Mouse (Mus musculus) Muller cell, postnatal 12 days (primary cell): Measurements from ENCODE around the gene Tpm3.
"Not testable (repeated sequence)": the region's sequence is repeated elsewhere in the genome, so short reads cannot be mapped to it uniquely, and the experiment has no call there.

Experiments used
- DNase-seq: peaks from one replicate; pipeline ENCODE4 v3.0.0-alpha.2; 2015; ENCODE audit errors: inconsistent ontology term

Tpm3 gene

GRCm38 (mm10) chr3:90083698-90084324 is 11.4 kb downstream of the Tpm3 start:
- DNase-seq = no peak

- no peak for DNase-seq
Observed at GRCm38 (mm10) chr3:90084790-90085189, 12.3 kb downstream of the Tpm3 start.

GRCm38 (mm10) chr3:90085281-90085680 is 12.8 kb downstream of the Tpm3 start:
- DNase-seq = peak; percentile 42

GRCm38 (mm10) chr3:90086068-90086467 is 13.6 kb downstream of the Tpm3 start:
- no peak for DNase-seq

GRCm38 (mm10) chr3:90088617-90089016 is 16.2 kb downstream of the Tpm3 start:
- DNase-seq = no peak

GRCm38 (mm10) chr3:90090892-90091291 is 18.4 kb downstream of the Tpm3 start:
- DNase-seq = no peak

- no peak for DNase-seq
Observed at GRCm38 (mm10) chr3:90094453-90094852, 22.0 kb downstream of the Tpm3 start.

GRCm38 (mm10) chr3:90097928-90098327 is 25.5 kb downstream of the Tpm3 start:
- no peak for DNase-seq

- DNase-seq = no peak
Observed at GRCm38 (mm10) chr3:90101010-90101409, 28.6 kb downstream of the Tpm3 start.

- DNase-seq = no peak
Observed at GRCm38 (mm10) chr3:90101673-90102072, 29.2 kb downstream of the Tpm3 start.

- DNase-seq = no peak
Observed at GRCm38 (mm10) chr3:90102239-90102638, 29.8 kb downstream of the Tpm3 start.

- no peak for DNase-seq
Observed at GRCm38 (mm10) chr3:90103176-90103575, 30.7 kb downstream of the Tpm3 start.

- no peak for DNase-seq
Observed at GRCm38 (mm10) chr3:90103938-90104337, 31.5 kb downstream of the Tpm3 start, which contains the start of gene Nup210l. TSS of gene Nup210l (plus strand) at chr3:90104132.

GRCm38 (mm10) chr3:90111706-90112105 is 39.3 kb downstream of the Tpm3 start:
- no peak for DNase-seq

- DNase-seq = no peak
Observed at GRCm38 (mm10) chr3:90114342-90114741, 41.9 kb downstream of the Tpm3 start.

GRCm38 (mm10) chr3:90115526-90115925 is 43.1 kb downstream of the Tpm3 start:
- no peak for DNase-seq

GRCm38 (mm10) chr3:90118132-90118790 is 45.8 kb downstream of the Tpm3 start:
- peak; percentile 58 for DNase-seq

GRCm38 (mm10) chr3:90122036-90122435 is 49.6 kb downstream of the Tpm3 start:
- not testable (repeated sequence) for DNase-seq

- no peak for DNase-seq
Observed at GRCm38 (mm10) chr3:90125710-90126109, 53.3 kb downstream of the Tpm3 start.

GRCm38 (mm10) chr3:90127881-90128280 is 55.4 kb downstream of the Tpm3 start:
- no peak for DNase-seq

GRCm38 (mm10) chr3:90132745-90133144 is 60.3 kb downstream of the Tpm3 start:
- DNase-seq = no peak

GRCm38 (mm10) chr3:90133331-90133730 is 60.9 kb downstream of the Tpm3 start:
- DNase-seq = no peak

- no peak for DNase-seq
Observed at GRCm38 (mm10) chr3:90134483-90134882, 62.0 kb downstream of the Tpm3 start.
